Mouse (Mus musculus) hindbrain, embryonic 11.5 days (tissue): ENCODE data around the gene Vtcn1. TPM values are rescaled to one million over a fixed set of nuclear protein-coding genes. Genes with fewer than 3 reads are reported as not detected.

Experiments used
- ATAC-seq: fragments of 200-750 bp; cut with Nextera tagmentation; 2 replicates; pipeline ENCODE4 v1.8.0; 2017; ENCODE audit warnings: mild to moderate bottlenecking, moderate TSS enrichment, moderate library complexity; ENCODE audit not compliant: low FRiP score
- DNase-seq: peaks from one replicate; pipeline ENCODE4 v3.0.0-alpha.2; 2015; ENCODE audit warnings: low spot score
- H3K27ac ChIP-seq: fragments of 300-500 bp; sonication (generic); 2 replicates; pipeline ENCODE4 v1.5.1; 2014; ENCODE audit warnings: mild to moderate bottlenecking, low read depth, low read length
- H3K27me3 ChIP-seq: fragments of 300-500 bp; sonication (generic); 2 replicates; pipeline ENCODE4 v1.6.1; 2014; ENCODE audit warnings: mild to moderate bottlenecking, low read length, moderate library complexity, mixed read lengths; ENCODE audit not compliant: control insufficient read depth, insufficient read depth
- H3K36me3 ChIP-seq: fragments of 300-500 bp; sonication (generic); 2 replicates; pipeline ENCODE4 v1.6.1; 2014; ENCODE audit warnings: mild to moderate bottlenecking, low read length, moderate library complexity, mixed read lengths; ENCODE audit not compliant: control insufficient read depth, insufficient read depth
- H3K4me1 ChIP-seq: fragments of 300-500 bp; sonication (generic); replicated peaks from 2 replicates; pipeline ENCODE4 v1.6.1; 2014; ENCODE audit warnings: low read length, mixed read lengths; ENCODE audit not compliant: control insufficient read depth, insufficient read depth
- H3K4me2 ChIP-seq: fragments of 300-500 bp; sonication (generic); replicated peaks from 2 replicates; pipeline ENCODE4 v1.6.1; 2014; ENCODE audit warnings: mild to moderate bottlenecking, low read depth, low read length
- H3K4me3 ChIP-seq: fragments of 300-500 bp; sonication (generic); 2 replicates; pipeline ENCODE4 v1.5.1; 2014; ENCODE audit warnings: low read depth, low read length
- H3K9ac ChIP-seq: fragments of 300-500 bp; sonication (generic); 2 replicates; pipeline ENCODE4 v1.6.1; 2014; ENCODE audit warnings: low read depth, low read length
- H3K9me3 ChIP-seq: fragments of 300-500 bp; sonication (generic); 2 replicates; pipeline ENCODE4 v1.6.1; 2016; ENCODE audit warnings: low read length; ENCODE audit not compliant: control insufficient read depth
- WGBS: fragments of 180-500 bp; shearing (Covaris S2); extraction: QIAGEN DNeasy Blood & Tissue Kit; methylation state at CpG from one replicate; pipeline ENCODE4 v1.1.7; 2014; 5-methylcytosine and 5-hydroxymethylcytosine counted together
- polyA plus RNA-seq: library from polyadenylated mRNA; unstranded; fragments of >200 nt; fragmentation: Nextera tagmentation; extraction: Ambion mirVana; gene quantifications from 2 replicates; pipeline ENCODE4 v1.2.1, GENCODE M21; 2014

The Vtcn1 gene
- polyA plus RNA-seq, 1 experiment from 2014 or later: 0.19 TPM

DNA sequence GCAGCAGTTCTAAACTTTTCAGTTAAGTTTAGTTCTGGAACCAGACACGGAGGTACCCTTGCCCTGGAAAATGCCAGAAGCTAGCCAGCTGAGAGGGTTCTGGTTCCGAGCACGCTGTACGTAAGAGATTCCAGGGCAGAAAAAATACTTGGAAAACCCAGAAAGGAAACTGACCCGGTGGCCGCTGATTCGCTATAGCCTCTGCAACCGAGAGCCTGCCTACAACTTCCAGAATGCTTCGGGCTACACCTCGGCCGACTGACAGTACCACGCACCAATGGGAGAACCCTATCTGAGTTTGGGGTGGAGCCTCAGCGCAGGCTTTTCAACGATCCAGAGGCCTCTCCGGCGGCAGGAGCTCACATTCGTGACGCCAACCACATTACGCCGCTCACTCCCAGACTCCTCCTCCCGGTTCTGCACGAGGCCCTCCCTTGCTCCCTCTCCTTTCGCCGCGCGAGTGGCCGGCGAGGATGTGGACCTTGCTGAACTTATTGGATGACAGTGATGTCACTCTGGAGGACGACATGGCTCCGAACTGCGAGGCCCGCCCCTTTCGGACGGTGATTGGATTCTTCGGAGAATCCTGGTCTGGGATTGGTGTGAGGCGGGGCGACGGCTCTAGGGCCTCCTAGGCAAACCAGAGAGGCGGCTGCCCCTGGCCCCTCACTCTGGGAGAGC is 96.7 kb downstream of the Vtcn1 start, which contains the start of gene Trim45:
Gene Trim45 (plus strand): TSS at position 378 of the 681 bp plus-strand sequence.
- H3K9ac ChIP-seq: peak within 1 kb of the TSS; percentile 61
- WGBS: 0% methylated on average over 39 of the region's 39 CpGs
- no peaks in the 10 kb centered on the region for H3K27me3 ChIP-seq
- peak; percentile 96 for DNase-seq
- H3K36me3 ChIP-seq: no peaks in the 10 kb centered on the region
- H3K4me1 ChIP-seq: peaks cover 7% of the 10 kb centered on the region
- H3K4me3 ChIP-seq: peak within 1 kb of the TSS; percentile 42
- H3K9me3 ChIP-seq: no peaks in the 10 kb centered on the region
- H3K4me2 ChIP-seq: peak within 1 kb of the TSS; percentile 67
- peak; percentile 99 for ATAC-seq
- H3K27ac ChIP-seq: peak within 1 kb of the TSS; percentile 59; the same call in 1 of the 2 replicates

DNA sequence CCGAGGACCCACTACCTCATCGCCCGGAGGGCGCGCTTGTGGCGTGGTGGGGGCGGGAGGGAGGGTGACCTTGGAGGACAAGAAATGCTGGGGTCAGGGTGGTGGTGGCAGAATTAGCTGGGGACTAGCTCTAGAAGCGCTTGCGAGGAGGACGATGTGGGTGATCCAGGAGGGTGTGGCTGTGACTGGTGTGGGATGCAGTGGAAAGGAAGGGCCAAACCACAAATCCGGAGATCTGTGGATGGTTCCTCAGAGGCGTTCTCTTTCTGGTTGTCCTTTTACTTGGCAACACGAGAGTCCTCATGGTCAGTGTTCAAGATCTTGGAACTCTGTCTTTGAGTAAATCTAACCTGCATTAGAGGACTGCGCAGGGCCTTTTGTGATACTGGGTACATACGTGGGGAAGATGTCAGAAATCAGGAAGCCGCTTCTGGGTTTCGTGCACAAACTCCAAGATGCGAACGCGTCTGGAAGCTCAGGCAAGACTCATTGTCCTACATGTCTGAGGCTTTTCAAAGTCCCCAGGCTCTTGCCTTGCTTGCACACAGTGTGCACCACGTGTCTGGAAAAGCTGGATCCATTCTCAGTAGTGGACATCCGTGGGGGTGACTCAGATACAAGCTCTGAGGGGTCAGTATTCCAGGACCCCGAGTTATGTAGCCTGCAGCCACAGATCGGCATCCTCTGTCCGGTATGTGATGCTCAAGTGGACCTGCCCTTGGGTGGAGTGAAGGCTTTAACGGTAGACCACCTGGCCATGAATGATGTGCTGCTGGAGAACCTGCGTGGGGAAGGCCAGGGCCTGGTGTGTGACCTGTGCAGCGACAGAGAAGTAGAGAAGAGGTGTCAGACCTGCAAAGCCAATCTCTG is 97.5 kb downstream of the Vtcn1 start:
- H3K4me2 ChIP-seq: peak overlapping the region; percentile 67
- DNase-seq: no peak

DNA sequence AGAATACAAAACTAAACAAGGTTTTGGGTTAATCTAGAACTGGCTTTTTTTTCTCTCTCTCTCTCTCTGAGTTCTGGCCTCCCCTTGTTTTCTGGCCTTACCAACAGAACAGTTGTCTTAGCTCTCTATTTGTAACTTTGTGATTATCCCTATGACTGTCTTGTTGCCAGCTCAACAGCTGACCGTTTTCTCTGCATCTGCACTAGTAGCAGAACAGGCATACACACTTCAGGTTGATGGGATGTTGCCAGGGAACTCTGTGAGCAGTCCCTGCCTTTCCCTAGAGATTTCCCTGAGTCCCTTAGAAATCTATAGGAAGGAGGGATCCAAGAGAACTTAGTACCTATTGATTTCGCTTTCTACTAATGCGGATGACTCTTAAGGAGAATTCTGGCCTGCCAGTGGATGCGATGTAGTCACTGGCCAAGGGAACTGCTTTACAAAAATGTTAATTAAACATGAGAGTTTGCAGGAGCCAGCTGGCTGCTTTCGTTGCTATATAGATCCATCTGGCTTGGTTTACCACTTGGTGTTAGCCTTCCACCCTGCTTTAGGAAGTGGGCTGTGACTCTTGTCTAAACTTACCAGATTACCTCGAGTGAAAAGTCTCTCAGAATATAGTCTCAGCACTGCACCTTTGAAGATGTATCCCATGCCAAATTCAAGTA is 98.9 kb downstream of the Vtcn1 start:
- no peak for DNase-seq
- ATAC-seq: no peak
- WGBS: 87% methylated on average over 6 of the region's 6 CpGs
- Histone ChIP-seq H3K4me1 (peaks cover 7% of the 10 kb centered on the region), H3K36me3 (no peaks in the 10 kb centered on the region), H3K4me3 (no peak overlapping the region), H3K27me3 (no peaks in the 10 kb centered on the region), H3K4me2 (no peak overlapping the region), H3K9ac (no peak overlapping the region), H3K27ac (no peak overlapping the region), H3K9me3 (no peaks in the 10 kb centered on the region)

More for the DNA sequence above, 97.5 kb downstream of the Vtcn1 start:
- peak overlapping the region; percentile 61 for H3K9ac ChIP-seq
- no peaks in the 10 kb centered on the region for H3K36me3 ChIP-seq
- 38% methylated on average over 27 of the region's 28 CpGs for WGBS
- H3K4me3 ChIP-seq: peak overlapping the region; percentile 42
- no peaks in the 10 kb centered on the region for H3K9me3 ChIP-seq
- ATAC-seq: peak; percentile 74
- H3K27me3 ChIP-seq: no peaks in the 10 kb centered on the region
- H3K4me1 ChIP-seq: peaks cover 7% of the 10 kb centered on the region
- 0 out of 2 replicates have a peak overlapping the region, but pooled peaks have one; percentile 12 for H3K27ac ChIP-seq

DNA sequence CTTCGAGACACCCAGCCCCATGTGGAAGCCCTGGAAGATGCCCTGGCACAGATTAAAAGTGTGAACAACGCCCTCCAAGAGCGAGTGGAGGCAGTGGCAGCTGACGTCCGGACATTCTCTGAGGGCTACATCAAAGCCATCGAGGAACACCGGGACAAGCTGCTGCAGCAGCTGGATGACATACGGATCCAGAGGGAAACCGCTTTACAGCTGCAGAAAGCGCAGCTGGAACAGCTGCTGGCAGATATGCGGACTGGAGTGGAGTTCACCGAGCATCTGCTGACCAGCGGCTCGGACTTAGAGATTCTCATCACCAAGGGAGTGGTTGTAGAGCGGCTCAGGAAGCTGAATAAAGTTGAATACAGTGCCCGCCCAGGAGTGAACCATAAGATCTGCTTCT is 99.9 kb downstream of the Vtcn1 start:
- no peak overlapping the region; the same call in 1 of the 2 replicates for H3K9ac ChIP-seq
- DNase-seq: no peak
- H3K4me3 ChIP-seq: no peak overlapping the region
- WGBS: 87% methylated on average over 16 of the region's 16 CpGs
- ATAC-seq: no peak
- H3K36me3 ChIP-seq: no peaks in the 10 kb centered on the region
- H3K27ac ChIP-seq: no peak overlapping the region
- no peaks in the 10 kb centered on the region for H3K9me3 ChIP-seq
- peaks cover 7% of the 10 kb centered on the region for H3K4me1 ChIP-seq
- H3K4me2 ChIP-seq: no peak overlapping the region
- H3K27me3 ChIP-seq: no peaks in the 10 kb centered on the region

DNA sequence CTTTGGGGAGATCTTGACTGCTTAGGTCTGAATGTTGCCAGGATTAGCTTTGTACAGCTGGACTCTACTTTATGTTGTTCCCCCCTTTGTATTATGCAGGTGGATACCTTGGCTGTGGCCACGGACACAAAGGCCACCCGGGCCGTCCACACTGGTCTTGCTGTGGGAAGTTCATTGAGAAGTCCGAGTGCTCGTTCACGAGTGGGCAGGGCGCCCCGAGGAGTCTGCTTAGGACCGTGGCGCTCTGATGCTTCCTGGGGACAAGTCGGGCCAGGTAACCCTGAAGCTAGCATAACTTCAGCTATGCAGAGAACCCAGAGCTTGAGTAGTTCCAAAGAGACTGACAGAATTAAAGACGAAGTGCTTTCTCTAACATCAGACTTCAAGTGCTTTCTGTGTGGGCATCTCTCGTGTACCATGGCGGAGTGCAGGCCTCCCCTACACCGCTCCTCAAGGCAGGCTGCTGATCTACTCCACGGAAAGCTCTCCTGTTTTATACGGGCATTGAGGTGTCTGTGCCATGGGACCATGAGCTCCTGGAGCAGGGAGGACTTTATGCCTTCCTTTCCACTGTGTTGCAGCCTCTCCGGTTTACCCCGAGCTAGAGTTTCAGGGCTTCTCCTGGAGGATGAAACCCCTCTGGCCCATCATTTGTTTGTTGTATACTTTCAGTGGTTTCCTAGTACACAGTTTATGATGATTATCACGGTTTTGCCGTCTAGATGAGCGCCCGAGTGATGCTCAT is 106.2 kb downstream of the Vtcn1 start:
- ATAC-seq: no peak
- Histone ChIP-seq H3K9me3 (no peaks in the 10 kb centered on the region), H3K36me3 (no peaks in the 10 kb centered on the region)

DNA sequence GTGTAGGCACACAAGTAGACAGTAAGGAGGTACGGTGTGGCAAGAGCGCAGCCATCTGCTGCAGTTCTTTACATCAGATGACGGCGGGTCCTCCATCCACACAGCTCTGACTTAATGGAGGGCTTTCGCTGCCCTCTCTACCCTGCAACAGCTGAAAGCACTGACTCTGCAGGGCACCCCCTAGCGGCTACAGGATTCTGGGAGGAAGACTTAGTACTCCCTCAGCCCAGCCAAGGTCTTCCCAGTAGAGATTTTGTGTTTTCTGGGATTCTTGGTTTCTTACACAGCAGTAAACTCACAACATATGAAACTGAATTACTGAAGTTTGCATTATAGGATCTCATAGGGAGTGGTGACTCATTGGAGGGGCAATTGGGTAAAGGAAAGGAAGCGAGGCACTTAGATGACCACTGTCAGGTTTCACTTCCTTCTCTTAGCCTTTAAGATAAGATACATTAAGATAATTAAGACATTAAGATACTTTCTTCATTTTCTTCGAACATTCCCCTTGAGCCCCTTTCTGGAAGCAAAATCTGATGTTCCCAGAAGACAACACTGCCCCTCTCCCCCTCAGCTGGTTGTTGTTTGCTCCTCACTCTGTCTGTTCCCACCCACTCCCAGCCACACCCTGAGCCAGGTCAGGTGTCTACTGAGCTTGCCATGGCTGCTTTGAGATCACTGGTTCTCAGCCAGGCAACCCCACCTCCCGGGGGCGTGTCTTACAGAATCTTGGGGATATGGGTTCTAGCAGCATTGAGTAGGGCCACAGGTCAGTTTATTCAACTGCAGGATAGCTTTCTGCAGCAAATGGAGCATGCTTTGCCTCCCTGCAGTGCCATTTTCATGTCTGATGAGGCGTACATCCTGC is 107.1 kb downstream of the Vtcn1 start:
- WGBS: 74% methylated on average over 11 of the region's 11 CpGs

More for the DNA sequence above, 106.2 kb downstream of the Vtcn1 start:
- no peaks in the 10 kb centered on the region for H3K4me1 ChIP-seq
- no peak overlapping the region for H3K4me2 ChIP-seq
- H3K27ac ChIP-seq: no peak overlapping the region
- H3K27me3 ChIP-seq: no peaks in the 10 kb centered on the region
- DNase-seq: no peak
- no peak overlapping the region for H3K9ac ChIP-seq
- WGBS: 95% methylated on average over 23 of the region's 23 CpGs
- no peak overlapping the region for H3K4me3 ChIP-seq

DNA sequence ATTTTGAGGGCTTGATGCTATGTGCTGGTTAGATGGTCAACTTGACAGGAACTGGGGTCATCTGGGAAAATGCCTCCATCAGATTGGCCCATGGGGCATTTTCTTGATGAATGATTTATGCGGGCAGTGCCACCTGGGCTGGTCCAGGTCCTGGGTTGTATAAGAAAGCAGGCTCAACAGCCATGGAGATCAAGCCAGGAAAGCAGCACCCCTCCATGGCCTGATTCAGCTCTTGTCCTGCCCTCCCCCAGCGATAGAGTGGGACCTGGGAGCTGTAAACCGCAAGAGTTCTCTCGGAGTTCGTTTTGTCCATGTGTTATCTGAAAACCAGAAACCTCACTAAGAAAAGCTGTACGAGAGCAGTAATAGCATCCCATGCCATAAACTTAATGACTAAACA is 110.3 kb downstream of the Vtcn1 start:
- WGBS: 94% methylated on average over 6 of the region's 6 CpGs
- DNase-seq (no peak), ATAC-seq (no peak)
- no peak overlapping the region for H3K4me3 ChIP-seq
- H3K4me1 ChIP-seq: no peaks in the 10 kb centered on the region
- H3K27ac ChIP-seq: no peak overlapping the region
- H3K9me3 ChIP-seq: no peaks in the 10 kb centered on the region
- no peak overlapping the region for H3K4me2 ChIP-seq
- 0 out of 2 replicates have a peak, but pooled peaks cover 2% of the 10 kb centered on the region for H3K36me3 ChIP-seq
- no peak overlapping the region for H3K9ac ChIP-seq
- H3K27me3 ChIP-seq: no peaks in the 10 kb centered on the region

More for the DNA sequence above, 107.1 kb downstream of the Vtcn1 start:
- DNase-seq (peak; percentile 20), ATAC-seq (no peak)
- Histone ChIP-seq H3K27me3 (no peaks in the 10 kb centered on the region), H3K4me3 (no peak overlapping the region), H3K9me3 (no peaks in the 10 kb centered on the region), H3K36me3 (no peaks in the 10 kb centered on the region), H3K4me1 (no peaks in the 10 kb centered on the region), H3K4me2 (no peak overlapping the region), H3K27ac (no peak overlapping the region), H3K9ac (no peak overlapping the region)
